Mouse (Mus musculus) hematopoietic multipotent progenitor cell, adult 10-12 weeks (in vitro differentiated cells): ENCODE data around the gene Tex26. TPM values are rescaled to one million over a fixed set of nuclear protein-coding genes. Genes with fewer than 3 reads are reported as not detected.

ENCODE experiments used
- polyA plus RNA-seq: library from polyadenylated mRNA; stranded (reverse); fragments of >175 nt; gene quantifications from 2 replicates; pipeline ENCODE4 v1.2.3, GENCODE M21; 2012; ENCODE audit warnings: low replicate concordance

The Tex26 gene
- polyA plus RNA-seq, result not detected in 2 replicates

DNA sequence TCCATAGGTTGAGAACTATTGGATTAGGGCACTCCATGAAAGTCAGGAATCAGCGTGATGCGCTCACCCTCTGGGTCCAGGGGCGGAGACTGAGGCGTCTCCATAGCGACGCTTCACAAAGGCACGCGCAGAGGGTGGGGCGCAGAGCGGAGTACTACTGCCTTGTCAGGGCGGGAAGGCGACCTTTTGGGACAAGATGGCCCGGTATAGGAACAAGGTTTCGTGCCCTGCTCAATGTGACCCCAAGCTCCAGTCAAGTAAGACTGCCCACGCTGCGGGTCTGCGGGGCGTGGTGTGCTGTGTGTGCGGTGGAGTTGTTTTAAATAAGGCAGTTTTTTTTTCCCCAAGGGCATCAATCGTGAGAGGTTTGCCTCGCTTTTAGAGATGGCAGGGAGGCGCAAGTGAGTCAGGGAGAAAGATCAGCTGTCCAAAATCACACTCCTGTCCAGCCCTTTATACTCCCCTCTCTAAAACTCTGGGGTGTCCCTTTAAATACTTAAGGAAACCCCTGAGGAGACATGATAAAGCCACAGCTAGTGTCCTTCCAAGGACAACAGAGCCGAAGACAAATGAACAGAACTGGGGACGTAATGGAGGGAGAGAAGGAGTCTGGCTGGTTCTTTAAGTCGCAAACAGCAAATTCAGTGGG, at the start of gene Tex26:
Gene Tex26, plus strand, starts transcription at position 130 of the 649 bp plus-strand sequence.

DNA sequence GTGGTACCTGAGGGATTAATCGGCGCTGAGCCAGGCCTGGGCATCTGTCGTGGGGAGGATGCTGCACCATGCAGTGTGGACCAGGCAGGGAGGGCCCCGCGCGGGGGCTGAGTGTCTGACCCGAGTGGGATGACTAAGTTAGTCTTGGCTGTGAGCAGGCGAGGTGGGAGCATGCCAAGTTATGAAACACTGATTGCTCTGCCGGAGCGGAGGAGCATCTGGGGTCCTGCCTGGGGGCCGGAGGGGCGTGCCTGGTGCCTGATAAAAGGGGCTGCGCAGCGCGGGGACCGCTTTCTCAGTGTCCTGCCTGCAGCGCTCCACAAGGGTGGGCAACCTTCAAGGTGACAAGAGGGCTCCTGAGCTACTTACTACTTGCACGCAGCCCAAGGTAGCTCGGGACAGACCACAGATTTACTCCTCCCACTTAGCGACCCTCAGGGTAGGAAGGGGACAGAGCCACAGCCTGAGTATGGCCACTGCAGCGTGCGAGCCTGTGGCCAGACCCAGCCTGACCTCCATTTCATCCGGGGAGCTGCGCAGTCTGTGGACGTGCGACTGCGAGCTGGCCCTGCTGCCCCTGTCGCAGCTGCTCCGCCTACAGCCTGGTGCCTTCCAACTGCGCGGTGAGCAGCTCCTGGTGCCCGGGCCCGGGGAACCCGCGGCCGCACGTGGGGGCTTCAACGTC, 27.8 kb upstream of the Tex26 start, which contains the start of gene Medag:
Gene Medag, plus strand, starts transcription at position 241 of the 685 bp plus-strand sequence.

Other genes starting within 250 kb of the Tex26 start
- 10.1 and 16.3 TPM in 2 replicates for gene Alox5ap, start 174.9 kb upstream of the Tex26 start, polyA plus RNA-seq
- 0.04 TPM in 1 of 2 replicates, not detected in the other for gene Medag, start 27.9 kb upstream of the Tex26 start, polyA plus RNA-seq
- gene Wdr95, start 89.0 kb downstream of the Tex26 start, polyA plus RNA-seq, result 0.27 and 0.29 TPM in 2 replicates
- 38.3 and 42.3 TPM in 2 replicates for gene Hsph1, start 196.7 kb downstream of the Tex26 start, polyA plus RNA-seq
- 1.2 and 9.6 TPM in 2 replicates for gene B3glct, start 238.6 kb downstream of the Tex26 start, polyA plus RNA-seq